Comparison of ENCODE assay signal across 16 mouse cellular contexts in genomic region chr9:60283546-60283945, GRCm38 (mm10).
A peak's percentile ranks its signal among the peaks of the same experiment; 100 is the strongest.
DNase-seq lines count a peak whose midpoint lies in the region; TF ChIP-seq lines count a peak whose summit lies in the region.
"Had no signal": no experiment of that assay in that cellular context is flagged by ENCODE, and none has a peak within 500 bp of the region (broad histone marks: within the 10 kb centered on the region; RNA-seq: fewer than 3 reads in every experiment).

No protein-coding gene starts in this region.

- TF ChIP-seq CTCF in left cerebral cortex, adult 2 months (IDR thresholded peaks at IDR 0.05) = peak; percentile 32

- no peak overlapping the region for H3K27ac ChIP-seq in left cerebral cortex, adult 2 months
- H3K27ac ChIP-seq: forebrain, embryonic 12.5 days; hindbrain, embryonic 14.5 days; macrophage; midbrain, embryonic 15.5 days; neural tube, embryonic 13.5 days had no signal

- peak; percentile 24 for DNase-seq in adrenal gland, postnatal 10 days
- no peak for DNase-seq in adrenal gland, postnatal 36 days
- DNase-seq in heart, postnatal 4 days = peak; percentile 19
- no peak for DNase-seq in heart, postnatal 14 days
- no peak for DNase-seq in left cerebral cortex, adult 2 months (ENCODE audit: extremely low spot score in 1 of 2, low spot score in 2 of 2)
- DNase-seq in left cerebral cortex, postnatal 36 days (ENCODE audit: low spot score in 2 of 2) = no peak
- DNase-seq in retina, embryonic 14.5 days (ENCODE audit: low spot score) = peak; percentile 39
- no peak for DNase-seq in retina, postnatal 1 day
- DNase-seq: adrenal gland, postnatal 14 days; liver had no signal

- intact Hi-C loops in heart, postnatal 14 days (cut with DNase I) = loop anchor here (5.0 kb wide), 1 partner anchor 239 kb away; the partner anchor contains the start of gene Thsd4
- intact Hi-C loops in left cerebral cortex, adult 2 months (cut with DNase I) = no loop called here
- intact Hi-C loops in left cerebral cortex, postnatal 36 days (cut with DNase I) = no loop called here

- no peak overlapping the region for H3K4me3 ChIP-seq in left cerebral cortex, adult 2 months
- H3K4me3 ChIP-seq: forebrain, embryonic 12.5 days; heart, embryonic 12.5 days; midbrain, embryonic 15.5 days; neural tube, embryonic 13.5 days had no signal

Comparison
In these comparisons a context has a peak if more than half of its experiments do, and no peak if none do; other contexts are left out.
1. DNase-seq: peak in adrenal gland, postnatal 10 days (single experiment), heart, postnatal 4 days (single experiment) and retina, embryonic 14.5 days (single experiment); none in adrenal gland, postnatal 36 days (0 of 2), heart, postnatal 14 days (0 of 2), left cerebral cortex, adult 2 months (0 of 2), left cerebral cortex, postnatal 36 days (0 of 2) and retina, postnatal 1 day (single experiment).